Mouse (Mus musculus): ENCODE data around the gene 1700037H04Rik.

Gene 1700037H04Rik

GRCm38 (mm10) chr2:131159938-131160581, at the start of gene 1700037H04Rik:
Gene 1700037H04Rik, minus strand, starts transcription at chr2:131160081.
- DNase-seq = peak; percentile 94

- no peak for DNase-seq
These were observed 49.4 kb upstream of the 1700037H04Rik start for GRCm38 (mm10) chr2:131209125-131209795.

- no peak for DNase-seq
These were observed 48.5 kb upstream of the 1700037H04Rik start for GRCm38 (mm10) chr2:131208356-131208755.

GRCm38 (mm10) chr2:131206778-131207177, 46.9 kb upstream of the 1700037H04Rik start, which contains the start of gene Ap5s1:
Gene Ap5s1, plus strand, starts transcription at chr2:131207078.
- no peak for DNase-seq

- no peak for DNase-seq
These were observed 45.8 kb upstream of the 1700037H04Rik start for GRCm38 (mm10) chr2:131205521-131206182.

GRCm38 (mm10) chr2:131204410-131204981, 44.6 kb upstream of the 1700037H04Rik start:
- peak; percentile 76 for DNase-seq

GRCm38 (mm10) chr2:131203816-131204409, 44.0 kb upstream of the 1700037H04Rik start:
- no peak for DNase-seq

GRCm38 (mm10) chr2:131201262-131201661, 41.4 kb upstream of the 1700037H04Rik start:
- no peak for DNase-seq

GRCm38 (mm10) chr2:131200710-131201109, 40.8 kb upstream of the 1700037H04Rik start:
- DNase-seq = no peak

GRCm38 (mm10) chr2:131196606-131197316, 36.9 kb upstream of the 1700037H04Rik start:
- DNase-seq = no peak

- no peak for DNase-seq
These were observed 31.1 kb upstream of the 1700037H04Rik start for GRCm38 (mm10) chr2:131191005-131191390.

- DNase-seq = no peak
These were observed 30.6 kb upstream of the 1700037H04Rik start for GRCm38 (mm10) chr2:131190344-131191004.

- DNase-seq = no peak
These were observed 29.8 kb upstream of the 1700037H04Rik start for GRCm38 (mm10) chr2:131189521-131190309.

GRCm38 (mm10) chr2:131188311-131188710, 28.4 kb upstream of the 1700037H04Rik start:
- no peak for DNase-seq

- no peak for DNase-seq
These were observed 27.7 kb upstream of the 1700037H04Rik start for GRCm38 (mm10) chr2:131187602-131187922.

- DNase-seq = peak; percentile 79
These were observed 27.1 kb upstream of the 1700037H04Rik start, which contains the start of the genes Cdc25b and Spef1 for GRCm38 (mm10) chr2:131186771-131187601. Gene Cdc25b, plus strand, starts transcription at chr2:131186949. Gene Spef1, minus strand, starts transcription at chr2:131187282.

GRCm38 (mm10) chr2:131186343-131186742, 26.5 kb upstream of the 1700037H04Rik start:
- no peak for DNase-seq

GRCm38 (mm10) chr2:131179990-131180587, 20.2 kb upstream of the 1700037H04Rik start, which contains the start of gene Cenpb:
Gene Cenpb, minus strand, starts transcription at chr2:131180067.
- DNase-seq = peak; percentile 88

- peak; percentile 68 for DNase-seq
These were observed 19.5 kb upstream of the 1700037H04Rik start for GRCm38 (mm10) chr2:131179246-131179886.
